Mouse (Mus musculus) spleen, postnatal 36 days (tissue): ENCODE measurements around the gene Gstt4.
"Not testable (repeated sequence)": the region's sequence is repeated elsewhere in the genome, so short reads cannot be mapped to it uniquely, and the experiment has no call there.

Experiments
- DNase-seq, 2 experiments: peaks; one replicate each; pipeline ENCODE4 v3.0.0; 2022; ENCODE audit warnings: low spot score in 2 of 2, mixed read lengths in 1 of 2

Gstt4 gene

DNA sequence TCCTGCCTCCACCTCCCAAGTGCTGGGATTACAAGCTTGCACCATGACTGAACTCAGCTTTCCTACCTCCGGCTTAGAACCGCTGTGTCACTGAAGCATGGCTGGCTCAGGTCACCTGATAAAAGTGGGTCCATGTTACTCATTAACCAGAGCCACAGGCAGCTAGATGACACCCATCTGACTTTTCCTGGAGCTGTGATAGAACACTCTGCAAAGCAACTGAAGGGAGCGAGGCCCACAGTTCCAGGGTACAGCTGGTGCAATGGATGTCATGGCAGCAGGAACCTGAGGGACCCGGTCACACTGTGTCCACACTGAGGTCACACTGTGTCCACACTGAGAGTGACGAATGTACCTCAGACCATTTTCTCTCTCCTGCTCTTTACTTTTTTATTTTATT is 32.5 kb downstream of the Gstt4 start:
- no peak for DNase-seq

GRCm38 (mm10) chr10:75789081-75789735 is 33.1 kb downstream of the Gstt4 start:
- DNase-seq, result no peak

- DNase-seq, result no peak
Measured at GRCm38 (mm10) chr10:75788277-75788676, 34.1 kb downstream of the Gstt4 start.

GRCm38 (mm10) chr10:75785442-75785841 is 36.9 kb downstream of the Gstt4 start:
- DNase-seq, result no peak

- DNase-seq, result peak; percentile 32 to 52
Measured at GRCm38 (mm10) chr10:75780769-75781578, 41.4 kb downstream of the Gstt4 start, which contains the start of the genes Gm20441 and Gstt3. Gene Gm20441 (minus strand): TSS chr10:75780954. Gene Gstt3 (minus strand): TSS chr10:75781414.

- DNase-seq, result no peak
Measured at GRCm38 (mm10) chr10:75779206-75780174, 42.9 kb downstream of the Gstt4 start.

DNA sequence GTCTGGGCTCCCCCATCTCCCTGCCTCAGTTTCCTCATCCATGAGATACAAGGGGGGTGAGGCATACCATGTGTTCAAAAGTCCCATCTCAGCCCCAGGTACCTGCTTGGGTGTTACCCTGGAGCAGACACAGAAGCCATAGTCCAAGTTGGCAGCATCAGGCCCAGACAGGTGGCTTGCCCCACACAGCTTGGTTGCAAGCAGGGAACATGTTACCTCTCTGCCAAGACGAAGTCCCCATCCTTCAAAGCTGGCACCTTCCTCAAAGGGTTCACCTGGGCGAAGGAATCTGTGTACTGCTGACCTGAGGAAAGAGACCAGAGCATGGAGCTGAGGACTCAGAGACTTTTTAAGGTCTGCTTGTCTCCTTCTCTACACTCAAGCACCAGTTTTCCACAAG is 44.5 kb downstream of the Gstt4 start:
- no peak for DNase-seq

DNA sequence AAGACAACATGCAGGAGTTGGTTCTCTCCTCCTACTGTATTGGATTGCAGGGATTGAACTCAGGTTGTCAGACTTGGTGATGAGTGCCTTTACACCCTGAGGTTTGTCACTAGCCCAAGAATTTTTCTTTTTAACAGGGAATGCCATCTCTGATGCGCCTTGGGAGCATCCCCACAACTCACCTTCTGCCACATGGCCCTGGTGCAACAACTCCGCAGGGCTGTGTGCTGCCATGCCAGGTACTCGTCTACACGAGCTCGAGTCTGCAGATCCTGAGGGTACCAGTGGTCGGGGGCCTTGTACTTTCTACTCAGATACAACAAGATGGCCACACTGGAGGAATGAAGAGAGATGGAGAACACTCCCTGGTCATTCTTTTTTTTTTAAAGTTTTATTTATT is 45.8 kb downstream of the Gstt4 start:
- no peak for DNase-seq

DNA sequence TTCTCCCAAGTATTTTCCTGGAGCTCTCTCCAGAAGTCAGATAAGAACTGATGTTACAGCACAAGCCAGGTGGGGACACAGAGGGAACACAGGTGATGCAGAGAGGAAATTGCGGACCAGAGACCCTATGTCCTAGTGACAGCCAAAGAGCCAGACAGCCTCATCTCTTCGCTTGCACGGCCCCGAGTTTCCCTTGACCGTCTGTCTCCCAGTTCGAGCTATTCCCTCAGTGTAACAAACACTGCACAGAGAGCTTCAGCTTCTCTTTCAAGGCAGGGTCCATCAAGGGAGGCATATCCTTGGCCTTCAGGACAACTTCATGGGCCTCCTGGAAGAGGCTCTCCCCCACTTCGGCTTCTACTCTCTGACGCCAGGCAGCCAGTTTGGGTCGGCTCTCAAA is 47.8 kb downstream of the Gstt4 start:
- no peak for DNase-seq

- no peak for DNase-seq
Measured at GRCm38 (mm10) chr10:75774102-75774501, 48.2 kb downstream of the Gstt4 start.

DNA sequence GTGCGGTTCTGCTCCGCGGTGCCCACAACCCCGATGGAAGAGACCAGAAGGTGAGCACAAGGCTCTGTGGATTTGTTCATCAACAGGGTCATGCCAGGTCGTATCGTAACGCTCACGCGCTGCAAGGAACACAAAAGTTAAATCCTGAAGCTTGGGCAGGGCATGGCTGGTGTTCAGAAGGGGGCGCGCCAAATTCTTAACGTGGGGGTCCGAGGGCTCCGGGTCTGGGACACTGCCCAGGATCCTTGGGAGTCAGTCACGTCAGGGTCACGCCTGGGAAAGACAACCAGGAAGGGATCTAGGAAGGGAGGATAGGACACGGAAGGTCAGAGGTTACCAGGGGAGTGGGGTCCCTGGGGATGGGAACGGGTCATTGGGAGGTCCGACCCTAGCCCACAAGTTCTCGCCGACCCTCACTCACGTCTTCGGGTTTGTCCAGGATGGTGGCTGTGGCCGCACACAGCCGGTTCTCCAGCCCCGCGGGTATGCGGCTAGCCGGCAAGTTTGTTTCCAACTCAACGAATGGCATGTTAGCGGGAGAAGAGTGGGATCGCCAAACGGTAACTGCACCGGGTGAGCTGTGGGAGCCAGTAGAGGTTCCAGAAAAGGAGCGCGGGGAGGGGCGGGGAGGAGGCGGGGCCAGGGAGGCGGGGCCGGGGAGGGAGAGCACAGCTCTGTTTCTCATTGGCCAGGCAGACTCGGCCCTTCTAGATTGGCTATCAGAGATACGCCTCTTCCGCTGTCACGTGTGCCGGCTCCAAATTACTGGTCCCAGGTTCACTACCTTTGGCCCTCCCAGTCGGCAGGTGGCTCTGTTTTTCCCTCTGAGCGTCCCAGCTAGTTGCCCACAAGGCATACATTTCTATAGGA is 49.3 kb downstream of the Gstt4 start, which contains the start of gene Ddt:
Ddt (minus strand) TSS at position 620 of the 870 bp plus-strand sequence.
- DNase-seq, result peak; percentile 88 to 91

DNA sequence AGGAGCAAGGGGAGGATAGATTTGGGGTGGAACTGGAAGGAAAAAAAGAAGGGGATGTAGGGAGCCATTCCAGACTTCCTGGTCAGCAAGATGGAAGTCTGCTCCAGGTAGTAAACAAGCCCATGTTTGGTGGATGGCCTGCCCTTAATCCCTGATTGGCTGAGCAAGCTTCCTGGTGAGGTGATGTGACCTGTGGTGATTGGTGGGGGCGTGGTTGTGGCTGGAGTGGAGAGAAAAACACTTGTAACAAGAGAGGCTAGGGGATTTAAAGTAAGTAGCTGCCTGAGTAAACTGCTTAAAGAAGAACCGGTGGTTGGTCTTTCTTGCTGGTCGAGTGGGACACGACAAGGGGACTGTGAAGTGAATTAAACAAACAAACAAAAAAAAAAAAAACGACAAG is 54.6 kb downstream of the Gstt4 start:
- not testable (repeated sequence) for DNase-seq

- DNase-seq, result no peak
Measured at GRCm38 (mm10) chr10:75766856-75767255, 55.5 kb downstream of the Gstt4 start.
